8 mouse cellular contexts compared by ENCODE assay signal in genomic region chr14:25068430-25068829, GRCm38 (mm10).
A peak's percentile ranks its signal among the peaks of the same experiment; 100 is the strongest.
DNase-seq lines count a peak whose midpoint lies in the region; ATAC-seq and TF ChIP-seq lines count a peak whose summit lies in the region.

No protein-coding gene starts in this region.

- 20% methylated on average over 8 of the region's 8 CpGs for WGBS in neural tube, embryonic 13.5 days
- 5% methylated on average over 8 of the region's 8 CpGs for WGBS in heart, postnatal 0 days
- 4% methylated on average over 8 of the region's 8 CpGs for WGBS in large intestine, adult 2 months
- 10% methylated on average over 8 of the region's 8 CpGs for WGBS in stomach, embryonic 14.5 days

- H3K4me1 ChIP-seq in neural tube, embryonic 13.5 days (replicated peaks) = peaks cover 74% of the 10 kb centered on the region
- peaks cover 11% of the 10 kb centered on the region for H3K4me1 ChIP-seq in heart, postnatal 0 days (ENCODE audit: control insufficient read depth, insufficient read depth)
- peaks cover 41% of the 10 kb centered on the region for H3K4me1 ChIP-seq in stomach, embryonic 14.5 days (ENCODE audit: control insufficient read depth, insufficient read depth, low read length)

- H3K9ac ChIP-seq in neural tube, embryonic 13.5 days = no peak overlapping the region
- no peak overlapping the region for H3K9ac ChIP-seq in heart, postnatal 0 days (replicated peaks; ENCODE audit: low read depth, low read length)
- H3K9ac ChIP-seq in stomach, embryonic 14.5 days (replicated peaks; ENCODE audit: low read depth, low read length) = no peak overlapping the region

- TF ChIP-seq CTCF in heart, postnatal 0 days (IDR thresholded peaks at IDR 0.05; ENCODE audit: low read depth) = no peak
- TF ChIP-seq CTCF in gastrocnemius, adult 2 months (IDR thresholded peaks at IDR 0.05) = no peak

- peak; percentile 40; the same call in 1 of the 2 replicates for ATAC-seq in neural tube, embryonic 13.5 days (ENCODE audit: low read depth)
- peak; percentile 90 for ATAC-seq in heart, postnatal 0 days (ENCODE audit: insufficient read depth, low read depth)
- peak; percentile 84 for ATAC-seq in stomach, embryonic 14.5 days (ENCODE audit: insufficient number of reproducible peaks, insufficient read depth, low FRiP score, low read depth)

- H3K4me2 ChIP-seq in neural tube, embryonic 13.5 days = no peak overlapping the region
- no peak overlapping the region for H3K4me2 ChIP-seq in heart, postnatal 0 days (ENCODE audit: low read depth, low read length)
- H3K4me2 ChIP-seq in stomach, embryonic 14.5 days (replicated peaks; ENCODE audit: low read depth, low read length) = no peak overlapping the region

- H3K36me3 ChIP-seq in neural tube, embryonic 13.5 days = no peaks in the 10 kb centered on the region
- H3K36me3 ChIP-seq in heart, postnatal 0 days (replicated peaks; ENCODE audit: control insufficient read depth, insufficient read depth, low read length) = no peaks in the 10 kb centered on the region
- H3K36me3 ChIP-seq in stomach, embryonic 14.5 days (ENCODE audit: control insufficient read depth, insufficient read depth, low read length) = no peaks in the 10 kb centered on the region

- no peak overlapping the region for H3K4me3 ChIP-seq in neural tube, embryonic 13.5 days
- H3K4me3 ChIP-seq in heart, postnatal 0 days (ENCODE audit: low read depth, low read length) = no peak overlapping the region
- no peak overlapping the region for H3K4me3 ChIP-seq in stomach, embryonic 14.5 days (ENCODE audit: low read depth, low read length)
- H3K4me3 ChIP-seq in gastrocnemius, adult 2 months = no peak overlapping the region

- no peaks in the 10 kb centered on the region for H3K9me3 ChIP-seq in neural tube, embryonic 13.5 days
- no peaks in the 10 kb centered on the region for H3K9me3 ChIP-seq in heart, postnatal 0 days (replicated peaks; ENCODE audit: control insufficient read depth, low read length)
- no peaks in the 10 kb centered on the region for H3K9me3 ChIP-seq in stomach, embryonic 14.5 days (ENCODE audit: control insufficient read depth, low read depth, low read length)

- DNase-seq in neural tube, embryonic 10.5 days (ENCODE audit: extremely low spot score, low spot score) = no peak
- peak; percentile 83 for DNase-seq in heart, postnatal 0 days (ENCODE audit: low spot score)
- DNase-seq in large intestine, adult 2 months (ENCODE audit: low read depth, low spot score) = peak; percentile 46
- no peak for DNase-seq in gastrocnemius, adult 18-20 months (ENCODE audit: low spot score)
- DNase-seq in left cerebral cortex, adult 8-10 months (ENCODE audit: low spot score in 2 of 2) = no peak
- no peak for DNase-seq in gastrocnemius, adult 2 months

- peaks cover 5% of the 10 kb centered on the region; the same call in 1 of the 2 replicates for H3K27me3 ChIP-seq in neural tube, embryonic 13.5 days
- no peaks in the 10 kb centered on the region for H3K27me3 ChIP-seq in heart, postnatal 0 days (ENCODE audit: control insufficient read depth, insufficient read depth, low read length)
- no peaks in the 10 kb centered on the region for H3K27me3 ChIP-seq in stomach, embryonic 14.5 days (ENCODE audit: control insufficient read depth, insufficient read depth, low read length)

- TF ChIP-seq EP300 in heart, postnatal 0 days (IDR thresholded peaks at IDR 0.05; ENCODE audit: low read depth) = 0 out of 2 replicates have a peak, but pooled peaks have one; percentile 56

- peak overlapping the region; percentile 54 for H3K27ac ChIP-seq in neural tube, embryonic 13.5 days (replicated peaks)
- no peak overlapping the region for H3K27ac ChIP-seq in heart, postnatal 0 days (ENCODE audit: low read depth)
- H3K27ac ChIP-seq in stomach, embryonic 14.5 days (ENCODE audit: low read length) = peak overlapping the region; percentile 16; the same call in 1 of the 2 replicates
- H3K27ac ChIP-seq in gastrocnemius, adult 2 months = no peak overlapping the region

- intact Hi-C loops in gastrocnemius, adult 2 months (cut with DNase I) = no loop called here

Comparison
In these comparisons a context has a peak if more than half of its experiments do, and no peak if none do; other contexts are left out.
1. ATAC-seq: peak in every context shown above with its lines; median percentile 90 in heart, postnatal 0 days; 84 in stomach, embryonic 14.5 days; 40 in neural tube, embryonic 13.5 days.
2. H3K27ac ChIP-seq: peak in neural tube, embryonic 13.5 days (single experiment) and stomach, embryonic 14.5 days (single experiment); none in heart, postnatal 0 days (single experiment) and gastrocnemius, adult 2 months (single experiment).
3. DNase-seq: peak in heart, postnatal 0 days (single experiment) and large intestine, adult 2 months (single experiment); none in neural tube, embryonic 10.5 days (single experiment), gastrocnemius, adult 18-20 months (single experiment), left cerebral cortex, adult 8-10 months (0 of 2) and gastrocnemius, adult 2 months (single experiment).